Mouse (Mus musculus): ENCODE measurements around the gene Vmn1r194. TPM values are rescaled to one million over a fixed set of nuclear protein-coding genes. Genes with fewer than 3 reads are reported as not detected.
"Not testable (repeated sequence)": the region's sequence is repeated elsewhere in the genome, so short reads cannot be mapped to it uniquely, and the experiment has no call there.

The Vmn1r194 gene
- polyA plus RNA-seq (2014; fragmentation: Nextera tagmentation; extraction: Ambion mirVana): not detected in 2 replicates

DNA sequence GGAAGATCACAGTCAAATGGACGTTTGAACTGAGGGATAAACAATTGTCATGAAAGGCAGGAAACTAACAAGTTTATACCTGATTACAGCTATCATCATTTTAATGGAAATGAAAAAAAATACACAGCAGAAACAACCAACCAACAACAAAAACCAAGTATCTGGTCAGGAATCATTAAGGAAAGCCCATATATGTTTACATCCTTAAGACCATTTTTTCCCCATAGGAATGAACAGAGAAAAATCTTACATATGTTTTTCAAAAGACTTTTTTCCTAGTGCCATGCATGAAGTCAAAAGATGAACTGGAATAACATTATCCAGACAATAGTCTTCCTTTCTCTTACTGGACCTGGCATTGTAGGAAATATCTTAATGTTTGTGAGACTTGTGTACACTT lies at the start of gene Vmn1r194:
Gene Vmn1r194, plus strand, starts transcription at position 301 of the 400 bp plus-strand sequence.
- no peaks in the 10 kb centered on the region for H3K36me3 ChIP-seq (ENCODE audit: control insufficient read depth, insufficient read depth, low read length)
- H3K4me2 ChIP-seq (replicated peaks; ENCODE audit: low read depth, low read length): no peak within 1 kb of the TSS
- H3K27me3 ChIP-seq (ENCODE audit: control insufficient read depth, insufficient read depth, low read length): no peaks in the 10 kb centered on the region
- ATAC-seq (ENCODE audit: low FRiP score) (no peak), DNase-seq (ENCODE audit: low spot score) (no peak)
- no peak within 1 kb of the TSS for H3K4me3 ChIP-seq (ENCODE audit: low read depth, low read length)
- 68% methylated on average over 1 of the region's 1 CpGs for WGBS
- H3K4me1 ChIP-seq (replicated peaks; ENCODE audit: control insufficient read depth, insufficient read depth, low read length): no peaks in the 10 kb centered on the region
- no peak within 1 kb of the TSS for H3K27ac ChIP-seq (ENCODE audit: low read depth, low read length)
- no peak within 1 kb of the TSS for H3K9ac ChIP-seq (ENCODE audit: low read depth, low read length)
- no peaks in the 10 kb centered on the region for H3K9me3 ChIP-seq (ENCODE audit: control insufficient read depth, low read length)

DNA sequence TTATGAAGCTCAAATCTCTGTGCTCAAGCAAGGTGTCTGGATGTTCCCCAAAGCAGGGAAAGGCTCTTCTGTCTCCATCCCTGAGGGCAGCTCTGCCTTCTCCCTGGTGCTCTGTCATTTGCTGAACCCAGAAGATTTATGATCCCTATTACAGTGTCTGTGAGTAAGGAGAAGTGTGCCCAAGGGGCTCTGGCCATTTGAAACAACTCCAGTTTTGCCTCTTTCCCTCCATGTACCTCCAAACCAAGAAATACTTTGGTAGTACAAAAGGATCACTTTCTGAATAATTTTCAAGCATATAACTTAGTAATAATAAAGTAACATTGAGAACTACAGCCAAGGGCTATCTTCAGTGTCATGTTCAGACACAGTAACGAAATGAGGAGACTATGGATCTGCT lies 21.0 kb upstream of the Vmn1r194 start, which contains the start of gene Vmn1r193:
Gene Vmn1r193, minus strand, starts transcription at position 101 of the 400 bp plus-strand sequence.
- DNase-seq (ENCODE audit: low spot score); H3K9me3 ChIP-seq (ENCODE audit: control insufficient read depth, low read length); H3K4me2 ChIP-seq (replicated peaks; ENCODE audit: low read depth, low read length); H3K36me3 ChIP-seq (ENCODE audit: control insufficient read depth, insufficient read depth, low read length); H3K4me3 ChIP-seq (ENCODE audit: low read depth, low read length); H3K4me1 ChIP-seq (replicated peaks; ENCODE audit: control insufficient read depth, insufficient read depth, low read length); H3K9ac ChIP-seq (ENCODE audit: low read depth, low read length); H3K27ac ChIP-seq (ENCODE audit: low read depth, low read length); ATAC-seq (ENCODE audit: low FRiP score); H3K27me3 ChIP-seq (ENCODE audit: control insufficient read depth, insufficient read depth, low read length): not testable (repeated sequence)
- 79% methylated on average over 1 of the region's 1 CpGs for WGBS

DNA sequence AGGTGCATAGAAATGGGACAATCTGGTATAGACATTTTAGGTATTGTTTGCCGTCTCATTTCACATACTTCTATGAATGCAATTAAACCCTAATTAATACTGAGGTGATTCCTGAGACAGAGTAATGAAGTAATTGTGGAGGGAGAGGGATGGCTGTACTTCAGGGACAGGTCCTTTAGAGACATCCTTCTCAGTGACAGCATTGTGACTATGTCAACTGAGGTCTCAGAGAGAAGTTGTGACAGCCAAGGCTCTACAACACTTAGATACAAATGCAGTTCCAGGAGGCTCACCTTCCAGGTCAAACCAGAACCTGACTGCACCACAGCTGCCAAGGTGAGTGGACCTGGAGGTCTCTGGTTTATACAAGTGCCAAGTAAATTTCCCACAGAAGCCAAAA lies 26.2 kb downstream of the Vmn1r194 start, which contains the start of gene Vmn1r195:
Gene Vmn1r195, plus strand, starts transcription at position 301 of the 400 bp plus-strand sequence.
- not testable (repeated sequence) for ATAC-seq (ENCODE audit: low FRiP score); H3K9me3 ChIP-seq (ENCODE audit: control insufficient read depth, low read length); H3K36me3 ChIP-seq (ENCODE audit: control insufficient read depth, insufficient read depth, low read length); H3K27ac ChIP-seq (ENCODE audit: low read depth, low read length); H3K9ac ChIP-seq (ENCODE audit: low read depth, low read length); H3K4me2 ChIP-seq (replicated peaks; ENCODE audit: low read depth, low read length); DNase-seq (ENCODE audit: low spot score); H3K4me3 ChIP-seq (ENCODE audit: low read depth, low read length); H3K4me1 ChIP-seq (replicated peaks; ENCODE audit: control insufficient read depth, insufficient read depth, low read length); H3K27me3 ChIP-seq (ENCODE audit: control insufficient read depth, insufficient read depth, low read length)
- WGBS: 93% methylated on average over 1 of the region's 1 CpGs

DNA sequence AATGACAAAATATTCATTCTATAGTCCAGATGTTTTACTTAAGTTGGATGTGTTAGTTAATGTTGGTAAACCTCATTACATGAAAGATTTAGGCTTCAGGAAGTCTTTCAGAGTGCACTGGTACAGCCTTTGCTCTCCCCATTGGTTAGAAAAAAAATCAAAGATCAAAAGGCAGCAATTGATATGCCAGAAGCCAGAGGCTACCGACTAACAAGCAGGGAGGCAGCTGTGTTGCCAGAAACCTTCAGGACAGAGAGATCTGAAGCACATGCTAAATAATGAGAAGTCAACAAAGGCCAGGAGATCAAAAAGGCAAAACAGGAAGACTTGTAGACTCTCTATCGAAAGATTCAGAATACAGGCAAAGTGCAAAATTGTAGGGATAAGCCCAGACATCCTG lies 27.7 kb downstream of the Vmn1r194 start:
- no peak for ATAC-seq (ENCODE audit: low FRiP score)
- Histone ChIP-seq H3K27ac (ENCODE audit: low read depth, low read length) (no peak overlapping the region), H3K4me2 (replicated peaks; ENCODE audit: low read depth, low read length) (no peak overlapping the region), H3K4me1 (replicated peaks; ENCODE audit: control insufficient read depth, insufficient read depth, low read length) (no peaks in the 10 kb centered on the region), H3K9me3 (ENCODE audit: control insufficient read depth, low read length) (no peaks in the 10 kb centered on the region), H3K36me3 (ENCODE audit: control insufficient read depth, insufficient read depth, low read length) (no peaks in the 10 kb centered on the region), H3K27me3 (ENCODE audit: control insufficient read depth, insufficient read depth, low read length) (no peaks in the 10 kb centered on the region), H3K9ac (ENCODE audit: low read depth, low read length) (no peak overlapping the region), H3K4me3 (ENCODE audit: low read depth, low read length) (no peak overlapping the region)
- 56% methylated on average over 2 of the region's 2 CpGs for WGBS
- DNase-seq (ENCODE audit: low spot score): no peak

DNA sequence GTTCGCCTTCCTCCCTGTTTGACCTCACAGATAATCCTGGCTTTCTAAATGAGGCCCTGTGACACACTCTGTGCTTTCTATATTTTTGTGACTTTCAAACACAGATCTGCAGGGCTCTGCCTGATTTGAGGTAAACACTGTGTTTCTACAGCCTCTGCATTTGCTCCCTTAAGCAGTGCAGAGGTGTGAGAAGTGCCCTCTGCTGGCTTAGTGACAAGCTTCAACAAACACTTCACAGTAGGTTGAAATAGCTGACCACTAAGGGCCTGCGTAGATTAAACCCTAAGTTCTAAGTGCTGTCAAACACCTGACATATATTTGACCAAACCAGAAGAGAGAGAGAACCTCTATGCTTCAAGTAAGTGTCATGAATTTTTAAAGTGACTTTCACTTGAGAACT lies 40.6 kb downstream of the Vmn1r194 start:
- H3K27me3 ChIP-seq (ENCODE audit: control insufficient read depth, insufficient read depth, low read length): no peaks in the 10 kb centered on the region
- H3K4me1 ChIP-seq (replicated peaks; ENCODE audit: control insufficient read depth, insufficient read depth, low read length): no peaks in the 10 kb centered on the region
- H3K4me3 ChIP-seq (ENCODE audit: low read depth, low read length): no peak overlapping the region
- no peak overlapping the region for H3K4me2 ChIP-seq (replicated peaks; ENCODE audit: low read depth, low read length)
- WGBS: 84% methylated on average over 2 of the region's 2 CpGs
- ATAC-seq (ENCODE audit: low FRiP score): no peak
- no peaks in the 10 kb centered on the region for H3K36me3 ChIP-seq (ENCODE audit: control insufficient read depth, insufficient read depth, low read length)
- no peaks in the 10 kb centered on the region for H3K9me3 ChIP-seq (ENCODE audit: control insufficient read depth, low read length)
- no peak overlapping the region for H3K27ac ChIP-seq (ENCODE audit: low read depth, low read length)
- no peak overlapping the region for H3K9ac ChIP-seq (ENCODE audit: low read depth, low read length)
- DNase-seq (ENCODE audit: low spot score): no peak

DNA sequence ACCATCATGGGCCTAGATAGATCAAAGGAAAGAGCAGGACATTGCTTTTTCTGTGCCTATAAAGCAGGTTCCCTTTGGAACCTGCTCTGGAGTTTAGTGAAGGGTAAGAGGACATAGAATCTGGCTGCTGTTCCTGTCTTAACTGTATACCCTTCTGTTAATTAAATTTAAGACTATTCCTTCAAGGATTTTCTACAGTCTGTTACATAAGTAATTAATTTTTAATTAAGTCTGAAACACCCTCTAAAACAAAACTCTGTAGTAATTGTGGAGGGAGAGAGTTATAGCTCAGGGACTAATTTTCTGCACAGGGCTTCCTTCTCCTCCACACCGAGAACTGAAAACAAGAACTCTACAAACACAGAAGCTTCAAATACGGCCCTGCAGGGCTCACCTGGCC lies 45.6 kb downstream of the Vmn1r194 start, which contains the start of gene Vmn1r196:
Gene Vmn1r196, plus strand, starts transcription at position 301 of the 400 bp plus-strand sequence.
- 82% methylated on average over 2 of the region's 2 CpGs for WGBS
- no peak within 1 kb of the TSS for H3K27ac ChIP-seq (ENCODE audit: low read depth, low read length)
- H3K4me1 ChIP-seq (replicated peaks; ENCODE audit: control insufficient read depth, insufficient read depth, low read length): no peaks in the 10 kb centered on the region
- DNase-seq (ENCODE audit: low spot score) (no peak), ATAC-seq (ENCODE audit: low FRiP score) (no peak)
- no peaks in the 10 kb centered on the region for H3K9me3 ChIP-seq (ENCODE audit: control insufficient read depth, low read length)
- H3K36me3 ChIP-seq (ENCODE audit: control insufficient read depth, insufficient read depth, low read length): no peaks in the 10 kb centered on the region
- no peak within 1 kb of the TSS for H3K4me2 ChIP-seq (replicated peaks; ENCODE audit: low read depth, low read length)
- no peak within 1 kb of the TSS for H3K9ac ChIP-seq (ENCODE audit: low read depth, low read length)
- no peaks in the 10 kb centered on the region for H3K27me3 ChIP-seq (ENCODE audit: control insufficient read depth, insufficient read depth, low read length)
- H3K4me3 ChIP-seq (ENCODE audit: low read depth, low read length): no peak within 1 kb of the TSS

Other genes with a start within 250 kb of the Vmn1r194 start
- 0.51 TPM in 1 of 2 replicates, not detected in the other for gene Prss16, start 234.5 kb upstream of the Vmn1r194 start, polyA plus RNA-seq (2014; fragmentation: Nextera tagmentation; extraction: Ambion mirVana)
- gene Hist1h2ah, start 208.6 kb upstream of the Vmn1r194 start, polyA plus RNA-seq (2014; fragmentation: Nextera tagmentation; extraction: Ambion mirVana): 8.4 and 11.9 TPM in 2 replicates
- gene Hist1h2bk, start 208.3 kb upstream of the Vmn1r194 start, polyA plus RNA-seq (2014; fragmentation: Nextera tagmentation; extraction: Ambion mirVana): 7.2 and 10.2 TPM in 2 replicates
- 31.2 and 31.4 TPM in 2 replicates for gene Hist1h4i, start 202.9 kb upstream of the Vmn1r194 start, polyA plus RNA-seq (2014; fragmentation: Nextera tagmentation; extraction: Ambion mirVana)
- 58.7 and 60.3 TPM in 2 replicates for gene Hist1h2ag, start 201.3 kb upstream of the Vmn1r194 start, polyA plus RNA-seq (2014; fragmentation: Nextera tagmentation; extraction: Ambion mirVana)
- 14.0 and 15.2 TPM in 2 replicates for gene Hist1h2bj, start 201.0 kb upstream of the Vmn1r194 start, polyA plus RNA-seq (2014; fragmentation: Nextera tagmentation; extraction: Ambion mirVana)
- not detected in 2 replicates for gene Vmn1r188, start 159.8 kb upstream of the Vmn1r194 start, polyA plus RNA-seq (2014; fragmentation: Nextera tagmentation; extraction: Ambion mirVana)
- not detected in 2 replicates for gene Vmn1r189, start 138.4 kb upstream of the Vmn1r194 start, polyA plus RNA-seq (2014; fragmentation: Nextera tagmentation; extraction: Ambion mirVana)
- not detected in 2 replicates for gene Vmn1r191, start 60.2 kb upstream of the Vmn1r194 start, polyA plus RNA-seq (2014; fragmentation: Nextera tagmentation; extraction: Ambion mirVana)
- gene Vmn1r192, start 53.1 kb upstream of the Vmn1r194 start, polyA plus RNA-seq (2014; fragmentation: Nextera tagmentation; extraction: Ambion mirVana): not detected in 2 replicates
- gene Vmn1r193, start 21.1 kb upstream of the Vmn1r194 start, polyA plus RNA-seq (2014; fragmentation: Nextera tagmentation; extraction: Ambion mirVana): not detected in 2 replicates
- not detected in 2 replicates for gene Vmn1r195, start 26.3 kb downstream of the Vmn1r194 start, polyA plus RNA-seq (2014; fragmentation: Nextera tagmentation; extraction: Ambion mirVana)
- gene Vmn1r196, start 45.7 kb downstream of the Vmn1r194 start, polyA plus RNA-seq (2014; fragmentation: Nextera tagmentation; extraction: Ambion mirVana): not detected in 2 replicates
- not detected in 2 replicates for gene Vmn1r197, start 80.4 kb downstream of the Vmn1r194 start, polyA plus RNA-seq (2014; fragmentation: Nextera tagmentation; extraction: Ambion mirVana)
- gene Vmn1r198, start 106.1 kb downstream of the Vmn1r194 start, polyA plus RNA-seq (2014; fragmentation: Nextera tagmentation; extraction: Ambion mirVana): not detected in 2 replicates
- not detected in 2 replicates for gene Vmn1r199, start 135.6 kb downstream of the Vmn1r194 start, polyA plus RNA-seq (2014; fragmentation: Nextera tagmentation; extraction: Ambion mirVana)
- not detected in 2 replicates for gene Vmn1r200, start 146.2 kb downstream of the Vmn1r194 start, polyA plus RNA-seq (2014; fragmentation: Nextera tagmentation; extraction: Ambion mirVana)
- not detected in 2 replicates for gene Vmn1r201, start 227.7 kb downstream of the Vmn1r194 start, polyA plus RNA-seq (2014; fragmentation: Nextera tagmentation; extraction: Ambion mirVana)